Mouse (Mus musculus) megakaryocyte, embryonic 14.5 days (primary cell): ENCODE measurements around the gene Ago3.

Experiments
- FLI1 ChIP-seq: IDR thresholded peaks from 2 replicates; pipeline ENCODE4 v1.6.1; 2012; ENCODE audit warnings: low read length, inconsistent platforms, mixed read lengths
- GATA1 ChIP-seq: IDR thresholded peaks from 3 replicates; pipeline ENCODE4 v1.6.1; 2012; ENCODE audit warnings: mixed read lengths, low read length, inconsistent platforms, borderline replicate concordance

DNA sequence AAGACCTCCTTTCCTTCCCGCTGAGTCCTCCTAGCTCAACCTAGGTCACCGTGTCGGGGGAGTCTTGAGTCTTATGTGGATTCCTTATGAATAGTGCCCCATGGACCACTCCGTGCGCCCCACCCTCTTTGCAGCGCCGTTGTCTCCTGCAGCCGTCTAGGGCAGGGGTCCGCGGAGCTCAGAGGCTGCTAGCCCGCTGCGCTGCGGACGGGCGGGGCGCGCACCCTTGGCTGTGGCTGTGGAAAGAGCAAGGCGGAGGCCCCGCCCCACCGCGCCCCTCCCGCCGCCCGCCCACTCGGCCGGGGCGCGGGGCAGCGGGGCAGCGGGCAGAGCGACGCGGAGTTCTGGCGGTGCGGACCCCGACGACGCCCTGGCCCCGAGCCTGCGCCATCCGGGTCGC lies 142.9 kb downstream of the Ago3 start, which contains the start of gene Col8a2:
- TF ChIP-seq GATA1 (no peak), FLI1 (no peak)
